Mouse (Mus musculus): ENCODE data around the gene Exosc2.

- TF ChIP-seq CTCF (IDR thresholded peaks at IDR 0.05; ENCODE audit: control insufficient read depth, insufficient read depth, insufficient read length) = no peak
- TF ChIP-seq MAX (IDR thresholded peaks at IDR 0.05) = no peak
- TF ChIP-seq MYOG (IDR thresholded peaks at IDR 0.05; ENCODE audit: control insufficient read depth, extremely low read depth, insufficient read length) = no peak
Measured at GRCm38 (mm10) chr2:31706531-31706930, 36.0 kb downstream of the Exosc2 start.

Measured in C2C12 (cell line).